Mouse (Mus musculus): ENCODE results near the gene Rc3h1. TPM values are rescaled to one million over a fixed set of nuclear protein-coding genes. Genes with fewer than 3 reads are reported as not detected.

Gene Rc3h1
- total RNA-seq, 2 experiments from 2014 or later, result 44.4 to 45.7 TPM

- no peak overlapping the region for H3K27ac ChIP-seq
- DNase-seq (ENCODE audit: extremely low spot score in 1 of 2, low spot score in 2 of 2), result no peak
- no peak for TF ChIP-seq CTCF (IDR thresholded peaks at IDR 0.05)
- H3K4me3 ChIP-seq, result no peak overlapping the region
- intact Hi-C loops (cut with DNase I), result no loop called here
Measured at GRCm38 (mm10) chr1:161005526-161005925, 99.3 kb downstream of the Rc3h1 start.

DNA sequence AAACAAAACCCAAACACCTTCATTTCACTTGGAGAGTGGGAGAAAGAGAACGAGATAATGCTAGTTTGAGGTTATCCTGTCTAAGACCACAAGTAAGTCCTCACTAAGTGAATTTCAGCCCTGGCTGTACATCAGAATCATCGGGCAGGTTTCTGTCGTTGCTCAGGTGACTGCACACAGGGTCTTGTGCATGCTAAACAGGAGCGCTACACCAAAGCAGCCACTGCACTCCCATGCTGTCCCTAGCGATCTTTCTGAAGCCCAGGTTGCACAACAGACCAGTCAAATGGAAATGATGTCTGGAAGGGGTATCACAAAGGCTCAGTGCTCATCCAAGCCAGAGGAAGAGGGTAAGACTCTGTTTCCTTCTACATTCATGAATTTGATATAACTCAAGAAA lies 100.3 kb downstream of the Rc3h1 start:
- intact Hi-C loops (cut with DNase I), result no loop called here
- no peak for DNase-seq (ENCODE audit: extremely low spot score in 1 of 2, low spot score in 2 of 2)
- no peak overlapping the region for H3K4me3 ChIP-seq
- no peak for TF ChIP-seq CTCF (IDR thresholded peaks at IDR 0.05)
- H3K27ac ChIP-seq, result no peak overlapping the region

GRCm38 (mm10) chr1:161008038-161008437 lies 101.8 kb downstream of the Rc3h1 start:
- intact Hi-C loops (cut with DNase I), result no loop called here
- Histone ChIP-seq H3K4me3 (no peak overlapping the region), H3K27ac (no peak overlapping the region)
- TF ChIP-seq CTCF (IDR thresholded peaks at IDR 0.05), result no peak
- DNase-seq (ENCODE audit: extremely low spot score in 1 of 2, low spot score in 2 of 2), result no peak

GRCm38 (mm10) chr1:161010436-161010835 lies 104.2 kb downstream of the Rc3h1 start:
- no peak overlapping the region for H3K27ac ChIP-seq
- no peak for DNase-seq (ENCODE audit: extremely low spot score in 1 of 2, low spot score in 2 of 2)
- TF ChIP-seq CTCF (IDR thresholded peaks at IDR 0.05), result no peak
- intact Hi-C loops (cut with DNase I), result no loop called here
- no peak overlapping the region for H3K4me3 ChIP-seq

- Histone ChIP-seq H3K27ac (no peak overlapping the region), H3K4me3 (no peak overlapping the region)
- intact Hi-C loops (cut with DNase I), result no loop called here
- no peak for TF ChIP-seq CTCF (IDR thresholded peaks at IDR 0.05)
- DNase-seq (ENCODE audit: extremely low spot score in 1 of 2, low spot score in 2 of 2), result no peak
Measured at GRCm38 (mm10) chr1:161016378-161016777, 110.2 kb downstream of the Rc3h1 start.

DNA sequence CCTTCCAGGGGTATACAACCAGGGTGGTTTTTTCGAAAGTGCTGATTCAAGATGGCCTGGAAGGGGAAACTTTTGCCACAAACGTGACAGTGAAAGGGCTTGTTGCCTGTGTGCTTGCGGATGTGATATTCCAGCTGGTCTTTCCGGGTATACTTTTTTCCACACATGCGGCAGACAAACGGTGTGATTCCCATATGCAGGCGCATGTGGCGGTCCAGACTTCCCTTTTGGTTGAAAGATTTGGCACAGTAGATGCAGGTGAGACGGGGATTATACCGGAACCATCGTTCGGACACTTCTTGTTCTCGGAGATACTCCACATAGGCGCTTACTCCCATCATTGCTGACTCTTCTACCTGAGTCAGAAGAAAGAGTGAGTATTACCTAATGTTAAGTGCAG lies 113.8 kb downstream of the Rc3h1 start:
- no peak overlapping the region for H3K27ac ChIP-seq
- intact Hi-C loops (cut with DNase I), result no loop called here
- no peak for TF ChIP-seq CTCF (IDR thresholded peaks at IDR 0.05)

More for the DNA sequence above, 113.8 kb downstream of the Rc3h1 start:
- no peak for DNase-seq (ENCODE audit: extremely low spot score in 1 of 2, low spot score in 2 of 2)
- no peak overlapping the region for H3K4me3 ChIP-seq

Other genes with a start within 250 kb of the Rc3h1 start
- gene Rabgap1l, start 113.2 kb upstream of the Rc3h1 start, total RNA-seq (2021), result 100 to 1,000 TPM; 195 to 202 TPM
- gene Serpinc1, start 72.2 kb downstream of the Rc3h1 start, total RNA-seq (2021), result under 1 TPM; 0.25 to 0.68 TPM
- gene Zbtb37, start 128.4 kb downstream of the Rc3h1 start, total RNA-seq (2021), result 10 to 100 TPM; 18.2 to 20.0 TPM
- gene Dars2, start 164.2 kb downstream of the Rc3h1 start, total RNA-seq (2021), result 10 to 100 TPM; 20.0 to 20.9 TPM
- 1 to 10 TPM; 1.4 TPM for gene Cenpl, start 164.3 kb downstream of the Rc3h1 start, total RNA-seq (2021)
- 10 to 100 TPM; 14.5 to 17.5 TPM for gene Klhl20, start 225.1 kb downstream of the Rc3h1 start, total RNA-seq (2021)
- 10 to 100 TPM; 66.4 to 68.7 TPM for gene Ankrd45, start 236.3 kb downstream of the Rc3h1 start, total RNA-seq (2021)